Mouse (Mus musculus): ENCODE results near the gene 2310002L09Rik.
"Not testable (repeated sequence)": the region's sequence is repeated elsewhere in the genome, so short reads cannot be mapped to it uniquely, and the experiment has no call there.

The 2310002L09Rik gene

DNA sequence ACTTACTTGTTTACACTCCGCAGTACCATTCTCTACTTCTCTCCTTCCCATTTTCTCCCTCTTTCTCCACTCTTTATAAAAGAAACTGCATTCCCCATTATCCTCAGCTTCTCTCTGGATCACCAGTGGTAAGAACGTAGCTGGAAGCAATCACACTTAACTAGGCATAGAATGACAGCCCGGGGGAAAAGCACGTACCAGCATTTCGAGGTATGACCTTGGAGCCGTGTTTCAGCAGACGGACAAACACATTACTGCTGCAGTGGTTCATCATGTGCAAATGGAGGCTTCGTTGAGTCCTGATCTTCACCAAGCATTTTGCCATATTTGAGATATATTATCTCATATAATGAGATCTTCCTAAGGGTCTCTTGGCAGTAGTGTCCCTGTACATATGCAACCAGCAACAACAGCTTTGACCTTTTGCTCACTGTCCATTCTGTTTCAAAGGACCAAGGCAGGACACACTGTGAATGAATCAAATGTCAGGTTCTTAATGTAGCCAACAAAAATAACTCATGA is at the start of gene 2310002L09Rik:
Gene 2310002L09Rik, minus strand, starts transcription at position 472 of the 522 bp plus-strand sequence.
- in situ Hi-C loops (cut with MboI; ENCODE audit: low sequenced_read_pairs) = no loop called here

DNA sequence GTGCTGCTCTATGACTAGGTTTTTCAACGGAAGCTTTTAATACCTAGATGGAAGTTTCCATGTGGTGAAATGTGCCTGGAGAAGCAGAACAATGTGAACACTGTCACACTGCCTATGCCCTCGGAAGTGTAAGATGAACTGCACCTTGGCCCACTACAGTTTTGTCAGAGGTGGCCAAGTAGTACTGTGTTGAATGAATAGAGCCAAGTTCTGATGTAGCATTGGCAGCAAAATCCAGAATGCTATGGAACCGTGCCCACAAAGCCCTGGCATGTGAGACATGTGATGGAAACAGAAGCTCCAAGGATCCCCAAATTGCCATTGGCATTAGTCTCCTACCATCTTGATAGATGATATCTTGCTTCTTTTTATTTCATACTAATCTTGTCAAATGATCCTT is 29.8 kb upstream of the 2310002L09Rik start:
- in situ Hi-C loops (cut with MboI; ENCODE audit: low sequenced_read_pairs) = no loop called here

DNA sequence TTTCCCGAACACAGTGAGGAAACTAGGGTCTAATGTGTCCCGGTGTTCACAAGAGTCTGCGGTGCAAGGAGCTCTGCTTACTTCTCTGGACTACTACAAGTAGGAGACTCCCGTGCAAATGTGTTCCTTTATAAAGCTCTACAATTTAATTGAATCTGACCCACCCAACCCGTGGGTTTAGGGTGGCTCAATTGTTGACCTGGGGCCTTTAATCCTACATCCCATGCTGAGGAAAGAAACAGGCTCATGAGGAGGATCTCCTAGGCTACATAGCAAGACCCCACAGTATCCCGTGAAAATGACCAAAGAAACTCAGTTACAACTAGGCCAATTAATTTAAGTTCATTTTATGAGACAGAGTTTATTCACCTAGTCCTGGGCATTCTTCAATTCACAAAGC is 30.0 kb downstream of the 2310002L09Rik start, which contains the start of gene Gm11756:
Gene Gm11756, minus strand, starts transcription at position 101 of the 400 bp plus-strand sequence.
- in situ Hi-C loops (cut with MboI; ENCODE audit: low sequenced_read_pairs) = not testable (repeated sequence)

DNA sequence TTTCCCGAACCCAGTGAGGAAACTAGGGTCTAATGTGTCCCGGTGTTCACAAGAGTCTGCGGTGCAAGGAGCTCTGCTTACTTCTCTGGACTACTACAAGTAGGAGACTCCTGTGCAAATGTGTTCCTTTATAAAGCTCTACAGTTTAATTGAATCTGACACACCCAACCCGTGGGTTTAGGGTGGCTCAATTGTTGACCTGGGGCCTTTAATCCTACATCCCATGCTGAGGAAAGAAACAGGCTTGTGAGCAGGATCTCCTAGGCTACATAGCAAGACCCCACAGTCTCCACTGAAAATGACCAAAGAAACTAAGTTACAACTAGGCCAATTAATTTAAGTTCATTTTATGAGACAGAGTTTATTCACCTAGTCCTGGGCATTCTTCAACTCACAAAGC is 44.8 kb downstream of the 2310002L09Rik start, which contains the start of gene Gm13871:
Gene Gm13871, minus strand, starts transcription at position 101 of the 400 bp plus-strand sequence.
- in situ Hi-C loops (cut with MboI; ENCODE audit: low sequenced_read_pairs) = not testable (repeated sequence)

DNA sequence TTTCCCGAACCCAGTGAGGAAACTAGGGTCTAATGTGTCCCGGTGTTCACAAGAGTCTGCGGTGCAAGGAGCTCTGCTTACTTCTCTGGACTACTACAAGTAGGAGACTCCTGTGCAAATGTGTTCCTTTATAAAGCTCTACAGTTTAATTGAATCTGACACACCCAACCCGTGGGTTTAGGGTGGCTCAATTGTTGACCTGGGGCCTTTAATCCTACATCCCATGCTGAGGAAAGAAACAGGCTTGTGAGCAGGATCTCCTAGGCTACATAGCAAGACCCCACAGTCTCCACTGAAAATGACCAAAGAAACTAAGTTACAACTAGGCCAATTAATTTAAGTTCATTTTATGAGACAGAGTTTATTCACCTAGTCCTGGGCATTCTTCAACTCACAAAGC is 59.6 kb downstream of the 2310002L09Rik start, which contains the start of gene Gm11757:
Gene Gm11757, minus strand, starts transcription at position 101 of the 400 bp plus-strand sequence.
- in situ Hi-C loops (cut with MboI; ENCODE audit: low sequenced_read_pairs) = not testable (repeated sequence)

All from CH12F3 (cell line).